Mouse (Mus musculus): ENCODE results near the gene Man2b1. TPM values are rescaled to one million over a fixed set of nuclear protein-coding genes. Genes with fewer than 3 reads are reported as not detected.

The Man2b1 gene
- polyA plus RNA-seq, 1 experiment from 2014 or later, result 30.6 TPM

GRCm38 (mm10) chr8:85057367-85057766 is 25.7 kb upstream of the Man2b1 start:
- Histone ChIP-seq H3K4me3 (no peak overlapping the region), H3K27ac (no peak overlapping the region), H3K9me3 (replicated peaks) (no peaks in the 10 kb centered on the region), H3K27me3 (no peaks in the 10 kb centered on the region), H3K36me3 (peaks cover 42% of the 10 kb centered on the region), H3K4me1 (replicated peaks) (peaks cover 19% of the 10 kb centered on the region), H3K4me2 (no peak overlapping the region), H3K9ac (no peak overlapping the region)
- ATAC-seq (replicated peaks; ENCODE audit: insufficient number of reproducible peaks, insufficient read depth, low FRiP score, low read depth), result no peak
- 74% methylated on average over 7 of the region's 7 CpGs for WGBS

- Histone ChIP-seq H3K4me2 (peak within 1 kb of the TSS; percentile 96), H3K36me3 (peaks cover 15% of the 10 kb centered on the region), H3K27ac (no peak within 1 kb of the TSS), H3K4me1 (replicated peaks) (peaks cover 19% of the 10 kb centered on the region), H3K9ac (peak within 1 kb of the TSS; percentile 73), H3K9me3 (replicated peaks) (no peaks in the 10 kb centered on the region), H3K4me3 (peak within 1 kb of the TSS; percentile 83), H3K27me3 (no peaks in the 10 kb centered on the region)
- ATAC-seq (replicated peaks; ENCODE audit: insufficient number of reproducible peaks, insufficient read depth, low FRiP score, low read depth), result peak; percentile 86
- under 1% methylated on average over 53 of the region's 53 CpGs for WGBS
These were observed 23.0 kb upstream of the Man2b1 start, which contains the start of gene Fbxw9 for GRCm38 (mm10) chr8:85059879-85060616. TSS of gene Fbxw9 (plus strand) at chr8:85060055.

GRCm38 (mm10) chr8:85062603-85063002 is 20.5 kb upstream of the Man2b1 start:
- Histone ChIP-seq H3K27ac (no peak overlapping the region), H3K4me3 (no peak overlapping the region), H3K4me2 (no peak overlapping the region), H3K9me3 (replicated peaks) (no peaks in the 10 kb centered on the region), H3K9ac (no peak overlapping the region), H3K27me3 (no peaks in the 10 kb centered on the region), H3K36me3 (peaks cover 8% of the 10 kb centered on the region; the same call in 1 of the 2 replicates), H3K4me1 (replicated peaks) (peaks cover 19% of the 10 kb centered on the region)
- WGBS, result 87% methylated on average over 4 of the region's 4 CpGs
- no peak for ATAC-seq (replicated peaks; ENCODE audit: insufficient number of reproducible peaks, insufficient read depth, low FRiP score, low read depth)

DNA sequence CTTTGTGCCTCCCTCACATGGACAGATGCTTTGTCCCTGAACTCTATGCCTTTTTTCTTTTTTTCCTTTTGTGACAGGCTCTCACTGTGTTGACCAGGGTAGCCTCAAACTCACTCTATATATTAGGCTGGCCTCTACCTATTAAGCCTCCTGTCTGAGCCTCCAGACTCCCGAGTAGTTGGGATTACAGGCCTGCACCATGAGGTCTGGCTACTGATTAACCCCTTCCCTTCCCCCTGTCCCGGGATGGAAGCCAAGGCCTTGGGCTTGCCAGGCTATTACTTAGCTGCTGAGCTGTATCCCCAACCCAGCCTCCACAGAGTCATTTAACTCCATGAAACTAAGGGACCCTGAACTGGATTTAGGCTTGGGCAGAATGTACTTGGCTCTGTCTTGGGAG is 17.9 kb upstream of the Man2b1 start:
- Histone ChIP-seq H3K27me3 (no peaks in the 10 kb centered on the region), H3K4me1 (replicated peaks) (peaks cover 18% of the 10 kb centered on the region), H3K9me3 (replicated peaks) (no peaks in the 10 kb centered on the region), H3K27ac (no peak overlapping the region), H3K4me2 (no peak overlapping the region), H3K36me3 (peaks cover 8% of the 10 kb centered on the region; the same call in 1 of the 2 replicates), H3K9ac (no peak overlapping the region), H3K4me3 (no peak overlapping the region)
- ATAC-seq (replicated peaks; ENCODE audit: insufficient number of reproducible peaks, insufficient read depth, low FRiP score, low read depth), result no peak
- WGBS, result 56% methylated on average over 2 of the region's 2 CpGs

- H3K9me3 ChIP-seq (replicated peaks), result no peaks in the 10 kb centered on the region
- no peaks in the 10 kb centered on the region for H3K27me3 ChIP-seq
- no peak overlapping the region for H3K4me2 ChIP-seq
- H3K9ac ChIP-seq, result no peak overlapping the region
- H3K4me3 ChIP-seq, result no peak overlapping the region
- no peak for ATAC-seq (replicated peaks; ENCODE audit: insufficient number of reproducible peaks, insufficient read depth, low FRiP score, low read depth)
- peaks cover 4% of the 10 kb centered on the region for H3K4me1 ChIP-seq (replicated peaks)
- H3K36me3 ChIP-seq, result peaks cover 8% of the 10 kb centered on the region; the same call in 1 of the 2 replicates
- WGBS, result 93% methylated on average over 2 of the region's 2 CpGs
- H3K27ac ChIP-seq, result no peak overlapping the region
These were observed 15.9 kb upstream of the Man2b1 start for GRCm38 (mm10) chr8:85067155-85067554.

DNA sequence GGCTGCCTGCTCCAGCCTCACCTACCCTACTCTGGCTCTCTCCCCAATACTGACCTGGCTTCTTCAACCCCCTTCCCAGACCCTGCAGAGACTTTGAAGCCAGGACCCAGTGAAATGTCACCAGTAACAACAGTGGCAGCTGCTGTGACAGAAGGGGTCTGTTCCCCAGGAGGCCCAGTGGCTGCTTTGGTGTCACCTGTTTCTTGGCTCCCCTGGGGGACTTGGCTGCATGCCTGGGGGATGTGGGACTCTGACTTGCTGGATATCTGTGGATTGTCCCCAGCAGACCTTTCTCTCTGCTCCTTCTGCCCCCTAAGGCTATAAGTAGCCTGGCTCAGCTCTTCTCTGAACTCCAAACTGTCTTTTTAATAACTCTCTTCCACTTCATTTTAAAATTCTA is 15.1 kb upstream of the Man2b1 start, which contains the start of gene Gm5741:
Gene Gm5741, minus strand, starts transcription at position 1 of the 400 bp plus-strand sequence.
- no peak for ATAC-seq (replicated peaks; ENCODE audit: insufficient number of reproducible peaks, insufficient read depth, low FRiP score, low read depth)
- H3K27me3 ChIP-seq, result no peaks in the 10 kb centered on the region
- no peak within 1 kb of the TSS for H3K27ac ChIP-seq
- peaks cover 8% of the 10 kb centered on the region; the same call in 1 of the 2 replicates for H3K36me3 ChIP-seq
- H3K4me3 ChIP-seq, result no peak within 1 kb of the TSS
- peaks cover 13% of the 10 kb centered on the region for H3K4me1 ChIP-seq (replicated peaks)
- no peaks in the 10 kb centered on the region for H3K9me3 ChIP-seq (replicated peaks)
- H3K4me2 ChIP-seq, result no peak within 1 kb of the TSS
- no peak within 1 kb of the TSS for H3K9ac ChIP-seq

DNA sequence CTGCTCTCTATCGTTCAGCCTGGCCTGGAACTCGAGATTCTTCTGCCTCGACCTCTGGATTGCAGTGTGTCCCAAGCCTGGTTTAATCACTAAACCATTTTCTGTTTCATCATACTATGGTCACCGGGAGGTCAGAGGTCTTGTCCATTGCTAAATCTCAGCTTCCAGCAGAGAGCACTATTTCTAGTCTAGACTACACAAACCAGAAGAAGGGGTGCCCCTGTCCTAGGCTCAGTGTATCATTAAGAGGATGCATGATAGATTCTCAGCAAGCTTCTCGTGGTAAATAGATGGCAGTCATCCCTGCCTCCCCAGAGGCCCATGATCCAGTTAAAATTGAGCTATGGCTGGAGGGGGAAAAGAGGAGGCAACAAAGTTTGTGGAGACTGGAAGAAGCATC is 12.0 kb upstream of the Man2b1 start:
- peak overlapping the region; percentile 82 for H3K4me2 ChIP-seq
- no peak for ATAC-seq (replicated peaks; ENCODE audit: insufficient number of reproducible peaks, insufficient read depth, low FRiP score, low read depth)
- no peaks in the 10 kb centered on the region for H3K9me3 ChIP-seq (replicated peaks)
- H3K27me3 ChIP-seq, result no peaks in the 10 kb centered on the region
- H3K27ac ChIP-seq, result peak overlapping the region; percentile 94
- H3K9ac ChIP-seq, result no peak overlapping the region
- peak overlapping the region; percentile 83 for H3K4me3 ChIP-seq
- WGBS, result 86% methylated on average over 5 of the region's 5 CpGs
- H3K4me1 ChIP-seq (replicated peaks), result peaks cover 13% of the 10 kb centered on the region
- peaks cover 29% of the 10 kb centered on the region for H3K36me3 ChIP-seq

GRCm38 (mm10) chr8:85071514-85072281 is 11.4 kb upstream of the Man2b1 start, which contains the start of gene Dhps:
TSS of gene Dhps (plus strand) at chr8:85071757.
- Histone ChIP-seq H3K36me3 (peaks cover 29% of the 10 kb centered on the region), H3K4me3 (peak within 1 kb of the TSS; percentile 83), H3K9me3 (replicated peaks) (no peaks in the 10 kb centered on the region), H3K27ac (peak within 1 kb of the TSS; percentile 94), H3K9ac (peak within 1 kb of the TSS; percentile 81), H3K4me1 (replicated peaks) (peaks cover 13% of the 10 kb centered on the region), H3K27me3 (no peaks in the 10 kb centered on the region), H3K4me2 (peak within 1 kb of the TSS; percentile 82)
- WGBS, result under 1% methylated on average over 68 of the region's 68 CpGs
- peak; percentile 84 for ATAC-seq (replicated peaks; ENCODE audit: insufficient number of reproducible peaks, insufficient read depth, low FRiP score, low read depth)

- Histone ChIP-seq H3K4me1 (replicated peaks) (peaks cover 13% of the 10 kb centered on the region), H3K9me3 (replicated peaks) (no peaks in the 10 kb centered on the region), H3K36me3 (peaks cover 31% of the 10 kb centered on the region), H3K4me3 (peak overlapping the region; percentile 83), H3K9ac (peak overlapping the region; percentile 81), H3K27me3 (no peaks in the 10 kb centered on the region), H3K4me2 (peak overlapping the region; percentile 82), H3K27ac (peak overlapping the region; percentile 94)
- WGBS, result 32% methylated on average over 9 of the region's 9 CpGs
- no peak for ATAC-seq (replicated peaks; ENCODE audit: insufficient number of reproducible peaks, insufficient read depth, low FRiP score, low read depth)
These were observed 10.6 kb upstream of the Man2b1 start for GRCm38 (mm10) chr8:85072364-85072929.

DNA sequence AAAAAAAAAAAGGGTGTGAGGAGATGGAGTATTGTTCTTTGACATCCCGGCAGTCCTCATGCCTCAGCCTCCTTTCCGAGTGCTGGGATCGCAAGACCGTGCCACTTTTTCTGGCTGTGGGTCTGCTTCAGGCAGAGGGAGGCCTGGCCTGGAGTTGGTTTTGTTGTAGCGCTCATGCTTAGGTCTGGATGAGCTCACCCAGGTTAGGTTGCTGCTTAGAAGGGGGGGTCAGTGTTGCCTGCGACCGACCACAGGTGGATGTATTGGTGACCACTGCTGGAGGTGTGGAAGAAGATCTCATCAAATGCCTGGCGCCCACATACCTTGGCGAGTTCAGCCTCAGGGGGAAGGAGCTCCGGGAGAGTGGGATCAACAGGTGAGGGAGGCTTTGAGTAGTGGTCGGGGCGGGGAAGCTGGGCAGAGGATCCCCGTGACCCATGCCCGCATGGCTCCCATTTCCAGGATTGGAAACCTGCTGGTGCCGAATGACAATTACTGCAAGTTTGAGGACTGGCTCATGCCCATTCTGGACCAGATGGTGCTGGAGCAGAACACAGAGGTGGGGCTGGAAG is 9.9 kb upstream of the Man2b1 start:
- Histone ChIP-seq H3K4me3 (no peak overlapping the region), H3K9me3 (replicated peaks) (no peaks in the 10 kb centered on the region), H3K9ac (no peak overlapping the region), H3K27ac (no peak overlapping the region), H3K4me1 (replicated peaks) (peaks cover 13% of the 10 kb centered on the region), H3K36me3 (peaks cover 31% of the 10 kb centered on the region), H3K27me3 (no peaks in the 10 kb centered on the region), H3K4me2 (no peak overlapping the region)
- no peak for ATAC-seq (replicated peaks; ENCODE audit: insufficient number of reproducible peaks, insufficient read depth, low FRiP score, low read depth)
- WGBS, result 84% methylated on average over 15 of the region's 15 CpGs

DNA sequence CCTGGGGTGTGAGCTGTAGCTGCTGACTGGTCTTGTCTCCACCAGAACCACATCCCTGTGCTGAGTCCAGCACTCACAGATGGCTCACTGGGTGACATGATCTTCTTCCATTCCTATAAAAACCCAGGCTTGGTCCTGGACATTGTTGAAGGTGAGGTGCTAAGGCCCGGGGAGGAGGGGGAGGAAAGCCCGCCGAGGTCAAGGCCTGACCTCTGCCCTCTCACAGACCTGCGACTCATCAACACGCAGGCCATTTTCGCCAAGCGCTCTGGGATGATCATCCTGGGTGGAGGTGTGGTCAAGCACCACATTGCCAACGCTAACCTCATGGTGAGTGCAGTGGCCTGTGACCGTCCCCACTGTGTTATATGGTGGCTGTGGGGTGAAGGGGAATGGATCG is 8.9 kb upstream of the Man2b1 start:
- no peak for ATAC-seq (replicated peaks; ENCODE audit: insufficient number of reproducible peaks, insufficient read depth, low FRiP score, low read depth)
- Histone ChIP-seq H3K36me3 (peaks cover 36% of the 10 kb centered on the region), H3K9me3 (replicated peaks) (no peaks in the 10 kb centered on the region), H3K9ac (no peak overlapping the region), H3K4me2 (no peak overlapping the region), H3K4me1 (replicated peaks) (peaks cover 16% of the 10 kb centered on the region), H3K4me3 (no peak overlapping the region), H3K27me3 (no peaks in the 10 kb centered on the region), H3K27ac (no peak overlapping the region)
- WGBS, result 83% methylated on average over 10 of the region's 10 CpGs

Data from heart, embryonic 15.5 days (tissue).